Mouse (Mus musculus): Measurements from ENCODE around the gene Ttc27.

Gene Ttc27

DNA sequence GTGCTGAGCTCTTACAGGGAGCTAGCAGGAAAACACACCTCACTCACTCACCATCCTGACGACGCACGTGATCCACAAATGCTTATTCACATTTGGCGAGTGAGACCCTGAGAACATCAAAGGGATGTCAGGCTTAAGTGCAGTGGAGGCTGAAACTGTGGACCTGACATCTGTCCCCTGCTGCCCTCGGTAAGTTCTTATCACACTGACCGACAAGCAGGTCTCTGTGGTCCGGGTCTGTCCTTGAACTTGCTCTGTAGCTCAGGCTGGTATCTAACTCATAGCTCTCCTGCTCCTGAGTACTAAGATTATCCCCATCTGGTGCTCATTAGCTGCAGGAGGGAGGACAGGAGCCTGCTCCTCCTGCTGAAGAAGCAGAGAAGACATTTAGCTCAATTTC lies 162.2 kb downstream of the Ttc27 start:
- DNase-seq (ENCODE audit: low spot score): no peak

DNA sequence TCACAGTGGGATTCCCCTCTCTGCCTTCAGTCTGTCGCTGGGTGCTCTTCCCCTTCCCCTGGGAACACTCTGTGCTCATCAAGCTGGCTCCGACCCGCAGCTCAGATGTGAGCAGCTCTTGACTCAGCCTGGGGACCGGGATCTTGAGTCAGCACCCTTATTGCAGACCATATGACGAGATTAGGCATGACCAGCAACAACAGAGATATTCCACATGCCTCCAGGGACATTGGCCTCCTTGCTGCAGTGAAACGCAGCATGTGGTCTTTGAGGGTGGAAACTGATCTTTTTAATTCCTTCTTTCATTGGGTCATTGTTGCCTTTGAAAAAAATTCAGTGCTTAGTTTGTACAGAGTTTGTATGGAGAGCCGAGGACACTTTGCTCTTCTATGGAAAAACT lies 169.5 kb downstream of the Ttc27 start:
- no peak for DNase-seq (ENCODE audit: low spot score)

DNA sequence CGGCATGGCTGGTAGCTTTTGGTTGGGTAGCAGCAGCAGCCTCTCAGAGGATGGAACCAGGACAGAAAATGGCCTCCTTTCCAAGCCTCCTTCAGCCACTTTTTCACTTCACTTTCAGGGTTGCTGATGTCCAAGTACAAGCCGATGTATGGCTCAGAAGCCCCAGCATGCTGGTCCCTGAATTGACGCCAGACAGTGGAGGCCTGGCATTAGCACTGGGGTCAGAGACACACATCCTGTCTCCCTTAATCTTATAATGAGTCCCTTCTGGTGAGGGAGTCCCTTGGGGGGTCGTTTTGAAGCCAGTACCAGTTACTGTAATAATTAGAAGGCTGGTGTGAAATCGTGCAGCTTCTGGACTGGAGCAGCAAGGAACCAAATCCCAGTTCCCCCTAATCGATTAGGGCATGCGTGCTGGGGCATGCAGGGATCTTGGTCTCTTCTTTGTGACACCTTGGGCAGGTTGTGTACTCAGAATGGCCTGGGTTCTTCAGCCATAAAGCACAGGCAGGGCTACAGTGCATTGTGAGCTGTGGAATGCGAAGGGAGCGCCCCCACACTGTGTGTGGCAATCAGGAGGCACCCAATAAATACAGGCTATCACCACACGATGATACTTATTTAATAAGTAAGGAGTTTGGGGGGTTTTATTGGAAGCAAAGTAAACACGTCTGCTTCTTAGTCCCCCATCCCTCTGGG lies 171.5 kb downstream of the Ttc27 start:
- DNase-seq (ENCODE audit: low spot score): no peak

DNA sequence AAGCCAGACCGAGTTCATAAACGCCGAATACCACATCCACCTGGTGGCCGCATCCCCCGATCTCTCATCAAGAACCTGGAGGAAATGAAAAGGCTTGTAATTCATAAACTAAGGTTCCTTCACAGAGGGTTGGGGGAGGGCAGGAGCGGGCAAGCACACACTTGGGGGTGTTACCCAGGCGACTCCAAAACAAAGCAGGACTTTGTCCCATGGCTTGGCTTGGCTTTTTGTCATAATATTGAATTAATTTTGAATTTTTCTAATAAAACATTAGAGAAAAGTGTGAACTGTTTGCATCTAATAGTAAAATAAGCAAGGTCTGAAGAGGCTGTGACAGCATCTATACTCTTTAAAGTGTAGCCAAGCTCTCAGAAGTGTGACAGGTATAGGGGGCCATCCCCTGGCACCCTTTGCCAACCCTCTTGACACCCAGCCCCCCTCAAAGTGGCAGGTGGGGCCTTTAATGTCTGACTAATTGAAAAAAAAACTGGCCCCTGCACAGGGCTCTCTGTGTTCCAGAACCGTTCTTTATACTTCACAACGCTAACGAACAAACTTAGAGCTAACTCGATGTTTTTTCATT lies 172.1 kb downstream of the Ttc27 start:
- DNase-seq (ENCODE audit: low spot score): no peak

DNA sequence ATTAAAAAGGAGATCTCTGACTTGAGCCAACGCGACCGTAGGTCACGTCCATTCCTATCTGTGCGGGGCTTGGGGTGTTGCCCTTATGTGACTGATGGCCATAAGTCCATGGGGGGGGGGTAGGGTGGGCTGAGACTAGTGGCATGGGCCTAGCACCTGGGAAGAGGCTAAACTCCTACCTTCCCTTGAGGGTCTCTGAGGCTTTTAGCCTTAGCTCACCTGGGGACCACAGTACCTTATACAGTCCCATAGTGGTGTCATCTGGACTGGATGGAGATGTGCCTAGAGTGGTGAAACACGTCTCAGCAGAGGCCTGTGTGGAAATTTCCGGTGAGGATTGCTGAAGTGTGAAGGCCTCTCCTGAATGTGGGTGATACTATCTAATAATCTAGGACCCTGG lies 184.9 kb downstream of the Ttc27 start:
- no peak for DNase-seq (ENCODE audit: low spot score)

DNA sequence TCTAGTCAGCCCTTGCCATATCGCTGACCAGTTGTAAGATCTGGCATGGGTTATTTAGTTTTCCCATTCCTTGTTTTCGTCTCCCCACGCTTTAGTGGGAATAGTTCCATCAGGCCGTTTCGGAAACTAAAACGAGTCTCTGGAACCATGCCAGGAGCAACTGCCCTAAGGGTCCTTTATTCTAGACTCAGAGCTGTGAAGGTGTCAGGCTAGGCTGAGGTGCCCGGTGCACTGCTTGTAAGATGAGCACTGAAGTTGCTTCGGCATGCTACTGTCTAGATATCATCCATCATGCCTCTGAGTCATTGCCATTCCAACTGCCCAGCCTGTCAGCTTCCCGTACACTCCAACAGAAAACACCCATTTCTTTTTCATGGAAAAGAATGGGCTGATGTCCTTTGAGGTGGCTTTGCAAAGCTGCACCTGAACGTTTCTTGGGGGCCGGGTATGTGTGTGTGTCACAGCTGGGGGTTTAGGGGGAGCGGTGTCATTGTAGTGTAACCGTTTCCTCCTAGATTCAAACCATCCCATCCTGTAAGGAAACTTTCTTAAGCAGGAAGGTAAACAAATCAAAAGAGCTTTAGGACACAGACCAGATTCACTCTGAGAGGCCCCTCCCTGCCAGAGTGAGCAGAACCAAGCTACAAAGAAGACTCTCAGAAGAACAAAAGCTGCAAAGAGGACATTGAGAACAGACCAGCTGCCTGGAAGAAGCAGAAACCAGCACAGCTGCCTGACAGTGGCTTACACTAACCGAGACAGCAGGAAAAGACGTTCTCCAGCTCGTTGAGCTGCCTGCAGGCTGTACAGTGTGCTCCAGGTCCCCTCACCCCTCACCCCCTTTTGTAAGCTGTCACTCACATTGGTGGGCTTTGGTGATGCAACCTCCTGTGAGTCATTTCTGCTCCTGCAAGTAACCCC lies 186.1 kb downstream of the Ttc27 start:
- DNase-seq (ENCODE audit: low spot score): no peak

DNA sequence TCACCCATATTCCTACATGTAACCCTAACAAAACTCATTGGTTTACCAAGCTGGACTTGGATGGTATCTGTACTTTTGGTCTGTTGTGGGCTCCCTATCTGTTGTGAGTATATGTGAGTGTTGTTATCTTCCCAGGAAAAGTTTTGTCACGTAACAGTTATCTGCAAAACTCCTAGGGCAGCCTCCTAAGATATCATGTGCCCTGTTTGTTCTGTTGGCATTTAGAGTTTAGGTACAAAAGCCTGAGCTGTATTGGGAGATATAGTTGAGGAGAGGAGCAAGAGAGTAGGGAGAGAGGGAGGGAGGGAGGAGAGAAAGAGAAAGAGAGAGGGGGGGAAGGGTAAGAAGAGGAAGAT lies 186.8 kb downstream of the Ttc27 start:
- DNase-seq (ENCODE audit: low spot score): no peak

DNA sequence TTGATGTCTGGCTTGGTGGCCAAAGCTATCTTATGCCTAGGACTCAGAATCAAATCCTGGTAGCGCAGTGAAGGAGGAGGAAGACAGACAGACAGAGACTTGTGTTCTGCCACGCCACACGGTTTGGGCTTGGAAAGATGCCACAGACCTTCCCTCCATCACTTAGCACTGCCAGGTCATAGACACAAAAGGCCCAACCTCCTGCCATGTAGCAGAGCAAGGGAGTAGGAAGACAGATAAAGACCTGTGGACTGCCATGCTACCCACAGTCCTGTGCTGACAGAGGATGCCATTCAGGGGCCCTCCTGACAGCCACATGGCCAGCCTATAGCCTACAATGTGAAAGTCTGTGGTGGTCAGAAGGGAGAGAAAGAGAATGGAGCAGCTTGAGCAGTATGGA lies 187.4 kb downstream of the Ttc27 start:
- no peak for DNase-seq (ENCODE audit: low spot score)

DNA sequence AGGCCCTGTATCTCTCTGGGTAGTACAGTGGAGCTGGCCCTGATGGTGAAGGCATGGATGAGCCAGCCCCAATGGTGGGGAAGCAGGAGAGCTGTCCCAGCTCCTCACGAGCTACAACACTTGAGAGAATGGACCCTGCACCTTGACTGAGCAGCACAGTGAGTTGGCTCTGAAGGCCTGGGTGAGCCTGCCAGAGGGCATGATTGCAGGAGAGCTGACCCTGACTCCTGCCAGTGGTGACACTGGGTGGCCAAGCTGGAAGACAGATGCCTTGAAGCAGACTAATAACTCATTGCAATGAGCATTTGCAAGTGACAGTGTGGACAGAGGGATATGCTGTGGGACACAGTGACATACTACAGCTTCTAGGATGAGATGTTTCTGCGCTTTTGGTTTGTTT lies 195.5 kb downstream of the Ttc27 start:
- no peak for DNase-seq (ENCODE audit: low spot score)

Measured in ovary, postnatal 36 days (tissue).